Mouse (Mus musculus) stomach, postnatal 0 days (tissue): ENCODE measurements at regions not wholly inside any gene's neighbourhood (a gene's known extent, or its start where the extent isn't known, plus 50 kb on each side); places are given as distances from the start of the nearest gene placed in this dataset.

Experiments
- CTCF ChIP-seq: IDR thresholded peaks from 2 replicates; pipeline ENCODE4 v1.5.1; 2016; ENCODE audit warnings: antibody characterized with exemption, low read depth, mild to moderate bottlenecking, moderate library complexity
- EP300 ChIP-seq: optimal IDR thresholded peaks from 2 replicates; pipeline ENCODE3; 2016; ENCODE audit warnings: antibody characterized with exemption

GRCm38 (mm10) chr9:68591023-68591422 lies 62.6 kb upstream of the Rora start:
- TF ChIP-seq EP300 (no peak), CTCF (no peak)
